In genomic region chr7:65105097-65105467, GRCm38 (mm10) we compare ENCODE assay signal across 15 mouse cellular contexts. TPM values are rescaled to one million over a fixed set of nuclear protein-coding genes. Genes with fewer than 3 reads are reported as not detected.
DNase-seq lines count a peak whose midpoint lies in the region; ATAC-seq lines count a peak whose summit lies in the region.
"Had no signal": no experiment of that assay in that cellular context is flagged by ENCODE, and none has a peak within 500 bp of the region (broad histone marks: within the 10 kb centered on the region; RNA-seq: fewer than 3 reads in every experiment).

No protein-coding gene starts in this region.

- no peaks in the 10 kb centered on the region for H3K36me3 ChIP-seq in limb, embryonic 13.5 days
- H3K36me3 ChIP-seq in limb, embryonic 10.5 days, result no peaks in the 10 kb centered on the region
- H3K36me3 ChIP-seq in hindbrain, embryonic 10.5 days, result no peaks in the 10 kb centered on the region
- H3K36me3 ChIP-seq: intestine, embryonic 15.5 days; neural tube, embryonic 15.5 days had no signal

- H3K4me1 ChIP-seq in limb, embryonic 13.5 days, result peaks cover 15% of the 10 kb centered on the region
- no peaks in the 10 kb centered on the region for H3K4me1 ChIP-seq in limb, embryonic 10.5 days
- H3K4me1 ChIP-seq in hindbrain, embryonic 10.5 days (replicated peaks), result no peaks in the 10 kb centered on the region
- H3K4me1 ChIP-seq: intestine, embryonic 15.5 days; neural tube, embryonic 15.5 days had no signal

- H3K27ac ChIP-seq in limb, embryonic 13.5 days, result peak overlapping the region; percentile 79; the same call in 1 of the 2 replicates
- no peak overlapping the region for H3K27ac ChIP-seq in limb, embryonic 10.5 days
- H3K27ac ChIP-seq in hindbrain, embryonic 10.5 days, result no peak overlapping the region
- H3K27ac ChIP-seq: intestine, embryonic 15.5 days; neural tube, embryonic 15.5 days had no signal

- no peak for DNase-seq in limb, embryonic 10.5 days (ENCODE audit: low spot score)
- DNase-seq in cerebellum, adult 11-12 months, result peak; percentile 87
- peak; percentile 86 to 89 for DNase-seq in cerebellum, postnatal 36 days
- peak; percentile 83 for DNase-seq in left cerebral cortex, postnatal 4 days
- DNase-seq in ovary, adult 18-20 months (ENCODE audit: low spot score), result no peak
- DNase-seq in hindbrain, embryonic 10.5 days (ENCODE audit: low spot score), result no peak
- DNase-seq: adrenal gland, adult 8-10 months; gastrocnemius, postnatal 36 days; kidney, postnatal 4 days had no signal

- 90% methylated on average over 4 of the region's 4 CpGs for WGBS in limb, embryonic 13.5 days
- 93% methylated on average over 4 of the region's 4 CpGs for WGBS in limb, embryonic 10.5 days
- 95% methylated on average over 4 of the region's 4 CpGs for WGBS in hindbrain, embryonic 10.5 days

- no peak for ATAC-seq in limb, embryonic 13.5 days (ENCODE audit: low FRiP score, low read depth)
- ATAC-seq: intestine, embryonic 15.5 days; lung, postnatal 0 days had no signal

- no peaks in the 10 kb centered on the region for H3K27me3 ChIP-seq in limb, embryonic 13.5 days
- no peaks in the 10 kb centered on the region for H3K27me3 ChIP-seq in limb, embryonic 10.5 days (ENCODE audit: low read depth, poor library complexity, severe bottlenecking)
- no peaks in the 10 kb centered on the region for H3K27me3 ChIP-seq in hindbrain, embryonic 10.5 days (ENCODE audit: insufficient read depth, poor library complexity, severe bottlenecking)
- H3K27me3 ChIP-seq: intestine, embryonic 15.5 days; neural tube, embryonic 15.5 days had no signal

- H3K9me3 ChIP-seq in limb, embryonic 13.5 days, result no peaks in the 10 kb centered on the region
- no peaks in the 10 kb centered on the region for H3K9me3 ChIP-seq in limb, embryonic 10.5 days (replicated peaks)
- no peaks in the 10 kb centered on the region for H3K9me3 ChIP-seq in hindbrain, embryonic 10.5 days
- H3K9me3 ChIP-seq: intestine, embryonic 15.5 days; neural tube, embryonic 15.5 days had no signal

- H3K9ac ChIP-seq in limb, embryonic 13.5 days, result no peak overlapping the region
- H3K9ac ChIP-seq: intestine, embryonic 15.5 days; neural tube, embryonic 15.5 days had no signal

- no peak overlapping the region for H3K4me2 ChIP-seq in limb, embryonic 13.5 days (replicated peaks)
- H3K4me2 ChIP-seq: intestine, embryonic 15.5 days; liver, embryonic 11.5 days; neural tube, embryonic 15.5 days had no signal

- no peak overlapping the region for H3K4me3 ChIP-seq in limb, embryonic 13.5 days
- no peak overlapping the region for H3K4me3 ChIP-seq in limb, embryonic 10.5 days
- H3K4me3 ChIP-seq in hindbrain, embryonic 10.5 days, result no peak overlapping the region
- H3K4me3 ChIP-seq: intestine, embryonic 15.5 days; neural tube, embryonic 15.5 days had no signal

- intact Hi-C loops in left cerebral cortex, postnatal 4 days (cut with DNase I), result no loop called here

RNA-seq across cellular contexts. Expression of gene Fam189a1, which starts 51.3 kb away (rescaled TPM):
- polyA plus RNA-seq in limb, embryonic 13.5 days (2015; fragmentation: Nextera tagmentation; extraction: Ambion mirVana), result 3.3 and 4.5 TPM in 2 replicates
- polyA plus RNA-seq in limb, embryonic 10.5 days (2016; fragmentation: Nextera tagmentation; extraction: Ambion mirVana), result 0.18 and 0.23 TPM in 2 replicates
- 10 to 100 TPM; 26.4 to 34.3 TPM for total RNA-seq in left cerebral cortex, postnatal 4 days (2021)
- polyA plus RNA-seq in hindbrain, embryonic 10.5 days (2016; fragmentation: Nextera tagmentation; extraction: Ambion mirVana), result 1.3 and 2.4 TPM in 2 replicates
- total RNA-seq: CH12.LX; gastrocnemius, postnatal 36 days had no signal

Comparison
In these comparisons a context has a peak if more than half of its experiments do, and no peak if none do; other contexts are left out.
1. DNase-seq: peak in cerebellum, adult 11-12 months (single experiment), cerebellum, postnatal 36 days (2 of 2) and left cerebral cortex, postnatal 4 days (single experiment); none in limb, embryonic 10.5 days (single experiment), ovary, adult 18-20 months (single experiment) and hindbrain, embryonic 10.5 days (single experiment).